Mouse (Mus musculus) forebrain, postnatal 0 days (tissue): ENCODE data around the gene Sspn. TPM values are rescaled to one million over a fixed set of nuclear protein-coding genes. Genes with fewer than 3 reads are reported as not detected.
A peak's percentile ranks its signal among the peaks of the same experiment; 100 is the strongest.

ENCODE experiments used
- ATAC-seq: fragments of 200-750 bp; cut with Nextera tagmentation; 2 replicates; pipeline ENCODE4 v1.8.0; 2017; ENCODE audit warnings: mild to moderate bottlenecking, moderate library complexity
- DNase-seq: peaks from one replicate; pipeline ENCODE4 v3.0.0-alpha.2; 2015
- H3K27ac ChIP-seq: fragments of 300-500 bp; sonication (generic); 2 replicates; pipeline ENCODE4 v1.5.1; 2014; ENCODE audit warnings: low read depth, mild to moderate bottlenecking, antibody characterized with exemption, low read length, moderate library complexity, mixed read lengths
- H3K27me3 ChIP-seq: fragments of 300-500 bp; sonication (generic); 2 replicates; pipeline ENCODE4 v1.6.1; 2014; ENCODE audit warnings: mild to moderate bottlenecking, low read length, mixed read lengths; ENCODE audit not compliant: insufficient read depth
- H3K36me3 ChIP-seq: fragments of 300-500 bp; sonication (generic); 2 replicates; pipeline ENCODE4 v1.6.1; 2014; ENCODE audit warnings: mild to moderate bottlenecking, moderate library complexity; ENCODE audit not compliant: insufficient read depth
- H3K4me1 ChIP-seq: fragments of 300-500 bp; sonication (generic); 2 replicates; pipeline ENCODE4 v1.6.1; 2014; ENCODE audit warnings: antibody characterized with exemption; ENCODE audit not compliant: insufficient read depth
- H3K4me2 ChIP-seq: fragments of 300-500 bp; sonication (generic); 2 replicates; pipeline ENCODE4 v1.6.1; 2014; ENCODE audit warnings: low read depth, mild to moderate bottlenecking, moderate library complexity
- H3K4me3 ChIP-seq: fragments of 300-500 bp; sonication (generic); 2 replicates; pipeline ENCODE4 v1.5.1; 2014; ENCODE audit warnings: low read depth, low read length, mixed read lengths
- H3K9ac ChIP-seq: fragments of 300-500 bp; sonication (generic); 2 replicates; pipeline ENCODE4 v1.6.1; 2014; ENCODE audit warnings: mild to moderate bottlenecking
- H3K9me3 ChIP-seq: fragments of 300-500 bp; sonication (generic); 2 replicates; pipeline ENCODE4 v1.6.1; 2016; ENCODE audit warnings: low read length
- CTCF ChIP-seq: sonication (generic); IDR thresholded peaks from 2 replicates; pipeline ENCODE4 v1.5.1; 2016; ENCODE audit warnings: antibody characterized with exemption, control low read depth, low read depth
- WGBS: fragments of 180-500 bp; shearing (Covaris S2); extraction: QIAGEN DNeasy Blood & Tissue Kit; methylation state at CpG from one replicate; pipeline ENCODE4 v1.1.7; 2014; 5-methylcytosine and 5-hydroxymethylcytosine counted together
- polyA plus RNA-seq: library from polyadenylated mRNA; unstranded; fragments of >200 nt; fragmentation: Nextera tagmentation; extraction: Ambion mirVana; gene quantifications from 2 replicates; pipeline ENCODE4 v1.2.1, GENCODE M21; 2015
- total RNA-seq: library from RNA; depleted of rRNA; stranded (reverse); fragments of >200 nt; gene quantifications from 2 replicates; pipeline ENCODE4 v1.2.3, GENCODE M21; 2014

Gene Sspn
- total and polyA plus RNA-seq, 2 experiments from 2014 or later = 4.3 to 4.8 TPM

- Histone ChIP-seq H3K27me3 (no peaks in the 10 kb centered on the region), H3K4me2 (peak overlapping the region; percentile 78), H3K4me1 (peaks cover 8% of the 10 kb centered on the region; the same call in 1 of the 2 replicates), H3K36me3 (no peaks in the 10 kb centered on the region), H3K9me3 (no peaks in the 10 kb centered on the region), H3K9ac (peak overlapping the region; percentile 78), H3K4me3 (peak overlapping the region; percentile 43), H3K27ac (peak overlapping the region; percentile 81)
- DNase-seq (peak; percentile 85), ATAC-seq (peak; percentile 98)
- no peak for TF ChIP-seq CTCF
- WGBS = 3% methylated on average over 28 of the region's 28 CpGs
These were observed 2.7 kb downstream of the Sspn start for GRCm38 (mm10) chr6:145934001-145934696.

- ATAC-seq (peak; percentile 10; the same call in 1 of the 2 replicates), DNase-seq (no peak)
- no peak for TF ChIP-seq CTCF
- Histone ChIP-seq H3K9me3 (no peaks in the 10 kb centered on the region), H3K27me3 (no peaks in the 10 kb centered on the region), H3K9ac (peak overlapping the region; percentile 78), H3K36me3 (no peaks in the 10 kb centered on the region), H3K4me3 (peak overlapping the region; percentile 43; the same call in 1 of the 2 replicates), H3K4me2 (peak overlapping the region; percentile 78), H3K27ac (no peak overlapping the region), H3K4me1 (peaks cover 8% of the 10 kb centered on the region; the same call in 1 of the 2 replicates)
- WGBS = 68% methylated on average over 9 of the region's 9 CpGs
These were observed 3.3 kb downstream of the Sspn start for GRCm38 (mm10) chr6:145934697-145935240.

- no peak for ATAC-seq
These were observed 4.5 kb downstream of the Sspn start for GRCm38 (mm10) chr6:145935912-145936311.

GRCm38 (mm10) chr6:145936511-145936910 is 5.1 kb downstream of the Sspn start:
- Histone ChIP-seq H3K4me1 (peaks cover 8% of the 10 kb centered on the region; the same call in 1 of the 2 replicates), H3K36me3 (no peaks in the 10 kb centered on the region), H3K27ac (no peak overlapping the region), H3K9ac (no peak overlapping the region), H3K27me3 (no peaks in the 10 kb centered on the region), H3K9me3 (no peaks in the 10 kb centered on the region), H3K4me2 (no peak overlapping the region), H3K4me3 (no peak overlapping the region)
- DNase-seq = no peak
- no peak for TF ChIP-seq CTCF
- ATAC-seq = no peak
- WGBS = 93% methylated on average over 4 of the region's 4 CpGs

More at GRCm38 (mm10) chr6:145935912-145936311, 4.5 kb downstream of the Sspn start:
- Histone ChIP-seq H3K9ac (no peak overlapping the region), H3K4me2 (no peak overlapping the region), H3K36me3 (no peaks in the 10 kb centered on the region), H3K9me3 (no peaks in the 10 kb centered on the region), H3K4me3 (no peak overlapping the region), H3K27me3 (no peaks in the 10 kb centered on the region), H3K27ac (no peak overlapping the region), H3K4me1 (peaks cover 8% of the 10 kb centered on the region; the same call in 1 of the 2 replicates)
- TF ChIP-seq CTCF = no peak
- 70% methylated on average over 2 of the region's 2 CpGs for WGBS
- no peak for DNase-seq

- Histone ChIP-seq H3K27me3 (no peaks in the 10 kb centered on the region), H3K36me3 (no peaks in the 10 kb centered on the region), H3K4me1 (no peaks in the 10 kb centered on the region), H3K4me3 (no peak overlapping the region), H3K4me2 (no peak overlapping the region), H3K27ac (no peak overlapping the region), H3K9ac (no peak overlapping the region), H3K9me3 (no peaks in the 10 kb centered on the region)
- no peak for DNase-seq
- no peak for ATAC-seq
- TF ChIP-seq CTCF = no peak
- 59% methylated on average over 6 of the region's 6 CpGs for WGBS
These were observed 9.4 kb downstream of the Sspn start for GRCm38 (mm10) chr6:145940852-145941251.

GRCm38 (mm10) chr6:145942263-145942966 is 11.0 kb downstream of the Sspn start:
- H3K4me2 ChIP-seq = no peak overlapping the region
- H3K9me3 ChIP-seq = no peaks in the 10 kb centered on the region
- DNase-seq (no peak), ATAC-seq (no peak)
- H3K27ac ChIP-seq = no peak overlapping the region
- H3K27me3 ChIP-seq = no peaks in the 10 kb centered on the region
- no peak for TF ChIP-seq CTCF
- H3K4me1 ChIP-seq = no peaks in the 10 kb centered on the region
- no peak overlapping the region for H3K9ac ChIP-seq
- H3K36me3 ChIP-seq = no peaks in the 10 kb centered on the region
- no peak overlapping the region for H3K4me3 ChIP-seq
- 81% methylated on average over 12 of the region's 12 CpGs for WGBS

GRCm38 (mm10) chr6:145943414-145943813 is 12.0 kb downstream of the Sspn start:
- Histone ChIP-seq H3K4me3 (no peak overlapping the region), H3K27me3 (no peaks in the 10 kb centered on the region), H3K4me2 (no peak overlapping the region), H3K9me3 (no peaks in the 10 kb centered on the region), H3K9ac (no peak overlapping the region), H3K27ac (no peak overlapping the region), H3K36me3 (no peaks in the 10 kb centered on the region), H3K4me1 (no peaks in the 10 kb centered on the region)
- DNase-seq = no peak
- WGBS = 94% methylated on average over 3 of the region's 3 CpGs
- ATAC-seq = no peak
- TF ChIP-seq CTCF = no peak
